Mouse (Mus musculus) heart, adult 10 weeks (tissue): ENCODE data around the gene 5830411N06Rik. TPM values are rescaled to one million over a fixed set of nuclear protein-coding genes. Genes with fewer than 3 reads are reported as not detected.

Source experiments
- polyA plus RNA-seq: library from polyadenylated mRNA; stranded (reverse); fragments of 350-450 nt; fragmentation: Illumina TruSeq; extraction: RNeasy Lipid Tissue Mini Kit (QIAGEN cat#74804); gene quantifications from one replicate; pipeline ENCODE4 v1.2.3, GENCODE M21; 2014; ENCODE audit warnings: low read depth, low replicate concordance

Gene 5830411N06Rik
- not detected for polyA plus RNA-seq

GRCm38 (mm10) chr7:140247216-140247615 lies at the start of gene 5830411N06Rik:
Gene 5830411N06Rik, plus strand, starts transcription at chr7:140247284.

DNA sequence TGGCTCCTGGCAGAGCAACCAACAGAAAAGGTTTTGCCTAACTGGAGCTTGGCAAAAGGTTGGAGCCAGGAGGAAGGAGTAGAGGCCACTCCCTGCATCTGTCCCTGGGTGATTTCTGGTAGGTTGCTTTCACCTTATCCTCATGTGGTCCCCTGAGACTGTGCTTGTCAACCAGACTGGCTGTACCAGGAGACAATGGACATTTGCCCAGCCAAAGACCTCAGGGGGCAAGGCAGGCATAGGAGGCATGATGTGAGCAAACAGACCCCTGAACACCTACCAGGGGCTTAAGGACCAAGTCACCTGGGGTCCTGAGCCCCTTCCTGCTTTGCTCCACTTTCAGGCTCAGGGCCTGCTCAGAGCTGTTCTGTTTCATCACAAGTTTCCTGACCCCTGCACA lies 41.2 kb upstream of the 5830411N06Rik start, which contains the start of gene Olfr524:
Gene Olfr524 (minus strand): TSS at position 101 of the 400 bp plus-strand sequence.

DNA sequence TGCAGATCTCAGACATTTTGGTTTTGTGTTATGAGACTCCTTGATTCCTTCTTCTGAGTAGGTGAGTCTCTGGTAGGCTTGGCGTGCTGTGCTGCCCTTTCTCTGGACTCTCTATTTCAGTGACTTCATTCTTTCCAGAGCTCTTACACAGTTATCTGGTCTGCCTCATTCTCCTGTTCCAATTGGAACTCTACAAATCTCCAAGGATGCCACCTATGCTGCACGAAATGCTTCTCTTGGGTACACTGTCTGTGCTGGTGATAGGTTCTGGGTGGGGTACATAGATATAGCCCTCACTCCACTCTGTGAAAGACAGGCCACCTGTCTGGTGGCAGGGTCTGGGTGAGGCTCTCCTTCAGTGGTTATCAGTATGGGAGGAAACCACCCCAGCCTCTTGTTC lies 29.1 kb upstream of the 5830411N06Rik start, which contains the start of gene Cd163l1:
Gene Cd163l1 (plus strand): TSS at position 301 of the 400 bp plus-strand sequence.

DNA sequence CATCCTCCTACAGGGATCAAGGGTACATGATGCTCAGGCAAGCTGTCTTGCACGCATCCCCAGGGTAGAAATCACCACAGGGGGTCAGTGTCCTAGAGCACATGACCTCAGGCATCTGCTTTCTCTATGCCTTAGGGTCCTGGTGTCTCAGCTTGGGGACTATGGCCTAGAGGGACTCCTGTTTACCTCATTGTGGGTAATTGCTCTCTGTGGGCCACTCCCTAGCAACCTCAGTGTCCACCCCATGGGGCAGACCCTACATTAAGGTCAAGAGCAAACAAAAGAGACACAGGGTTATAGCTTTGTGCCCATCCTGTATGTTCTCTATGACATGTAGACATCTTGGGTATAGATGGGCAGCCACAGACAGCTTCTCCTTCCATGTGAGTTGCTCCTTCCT lies 73.5 kb downstream of the 5830411N06Rik start, which contains the start of gene Olfr525:
Gene Olfr525 (plus strand): TSS at position 301 of the 400 bp plus-strand sequence.

GRCm38 (mm10) chr7:140333717-140334116 lies 86.6 kb downstream of the 5830411N06Rik start, which contains the start of gene Olfr527:
Gene Olfr527, plus strand, starts transcription at chr7:140334017.

Other genes starting within 250 kb of the 5830411N06Rik start
- 14.5 TPM for gene Zfp511, start 210.9 kb upstream of the 5830411N06Rik start, polyA plus RNA-seq
- gene Tubgcp2, start 210.6 kb upstream of the 5830411N06Rik start, polyA plus RNA-seq: 20.2 TPM
- not detected for gene Msx3, start 198.2 kb upstream of the 5830411N06Rik start, polyA plus RNA-seq
- not detected for gene Caly, start 164.7 kb upstream of the 5830411N06Rik start, polyA plus RNA-seq
- not detected for gene Prap1, start 153.9 kb upstream of the 5830411N06Rik start, polyA plus RNA-seq
- 85.6 TPM for gene Fuom, start 144.8 kb upstream of the 5830411N06Rik start, polyA plus RNA-seq
- gene Paox, start 131.5 kb upstream of the 5830411N06Rik start, polyA plus RNA-seq: 6.8 TPM
- gene Echs1, start 130.8 kb upstream of the 5830411N06Rik start, polyA plus RNA-seq: 535 TPM
- 41.4 TPM for gene Mtg1, start 109.7 kb upstream of the 5830411N06Rik start, polyA plus RNA-seq
- 0.63 TPM for gene Sprn, start 92.4 kb upstream of the 5830411N06Rik start, polyA plus RNA-seq
- not detected for gene Olfr522, start 82.5 kb upstream of the 5830411N06Rik start, polyA plus RNA-seq
- gene Olfr523, start 74.1 kb upstream of the 5830411N06Rik start, polyA plus RNA-seq: not detected
- gene Olfr524, start 41.3 kb upstream of the 5830411N06Rik start, polyA plus RNA-seq: not detected
- 0.13 TPM for gene Cd163l1, start 29.0 kb upstream of the 5830411N06Rik start, polyA plus RNA-seq
- gene Olfr525, start 73.6 kb downstream of the 5830411N06Rik start, polyA plus RNA-seq: not detected
- gene Olfr527, start 86.7 kb downstream of the 5830411N06Rik start, polyA plus RNA-seq: not detected
- not detected for gene Olfr60, start 114.4 kb downstream of the 5830411N06Rik start, polyA plus RNA-seq
- gene Olfr530, start 129.0 kb downstream of the 5830411N06Rik start, polyA plus RNA-seq: not detected
- gene Olfr531, start 155.6 kb downstream of the 5830411N06Rik start, polyA plus RNA-seq: not detected
- not detected for gene Olfr532, start 174.4 kb downstream of the 5830411N06Rik start, polyA plus RNA-seq
- gene Olfr533, start 216.1 kb downstream of the 5830411N06Rik start, polyA plus RNA-seq: not detected
- not detected for gene Olfr535, start 236.9 kb downstream of the 5830411N06Rik start, polyA plus RNA-seq